Mouse (Mus musculus): ENCODE data around the gene Gas1.

Gas1 gene

GRCm38 (mm10) chr13:60177106-60177796 is at the start of gene Gas1:
Gene Gas1 (minus strand): TSS chr13:60177365.
- in situ Hi-C loops (cut with MboI; ENCODE audit: low pct_unique_long_range_greater_than_20kb in 1 of 2, low sequenced_read_pairs in 2 of 2, unreplicated experiment in 1 of 2): no loop called here

DNA sequence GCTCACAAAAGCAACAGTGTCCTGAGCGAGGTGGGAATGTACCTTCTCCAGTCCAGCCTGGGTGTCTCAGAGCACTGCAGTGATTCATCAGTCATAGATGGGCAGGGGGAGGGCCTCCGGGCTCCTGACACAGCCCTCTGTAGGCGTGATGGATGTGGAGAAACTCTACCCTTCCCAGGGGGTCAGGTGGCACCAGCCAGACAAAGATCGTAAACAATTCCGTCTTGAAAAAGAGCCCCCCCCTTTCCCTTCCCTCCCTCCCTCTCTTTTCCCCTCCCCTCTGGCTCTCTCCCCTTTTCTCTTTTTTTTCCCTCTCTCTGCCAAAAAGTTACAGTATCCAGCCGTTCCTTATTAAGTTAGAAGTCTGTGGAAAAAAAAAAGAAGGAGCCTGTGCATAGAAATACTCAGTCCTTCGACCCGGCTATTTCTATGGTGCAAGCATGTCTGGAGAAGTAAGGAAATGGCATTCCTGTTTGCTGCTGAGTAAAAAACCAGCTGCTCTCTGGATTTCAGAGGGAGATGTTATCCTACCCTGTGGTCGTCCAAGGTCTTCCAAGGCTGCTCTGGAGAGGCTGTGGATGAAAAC is 49.2 kb upstream of the Gas1 start:
- in situ Hi-C loops (cut with MboI; ENCODE audit: low pct_unique_long_range_greater_than_20kb in 1 of 2, low sequenced_read_pairs in 2 of 2, unreplicated experiment in 1 of 2): no loop called here

- in situ Hi-C loops (cut with MboI; ENCODE audit: low pct_unique_long_range_greater_than_20kb in 1 of 2, low sequenced_read_pairs in 2 of 2, unreplicated experiment in 1 of 2): no loop called here
Observed at GRCm38 (mm10) chr13:60225736-60226135, 48.6 kb upstream of the Gas1 start.

- in situ Hi-C loops (cut with MboI; ENCODE audit: low pct_unique_long_range_greater_than_20kb in 1 of 2, low sequenced_read_pairs in 2 of 2, unreplicated experiment in 1 of 2): no loop called here
Observed at GRCm38 (mm10) chr13:60225276-60225675, 48.1 kb upstream of the Gas1 start.

DNA sequence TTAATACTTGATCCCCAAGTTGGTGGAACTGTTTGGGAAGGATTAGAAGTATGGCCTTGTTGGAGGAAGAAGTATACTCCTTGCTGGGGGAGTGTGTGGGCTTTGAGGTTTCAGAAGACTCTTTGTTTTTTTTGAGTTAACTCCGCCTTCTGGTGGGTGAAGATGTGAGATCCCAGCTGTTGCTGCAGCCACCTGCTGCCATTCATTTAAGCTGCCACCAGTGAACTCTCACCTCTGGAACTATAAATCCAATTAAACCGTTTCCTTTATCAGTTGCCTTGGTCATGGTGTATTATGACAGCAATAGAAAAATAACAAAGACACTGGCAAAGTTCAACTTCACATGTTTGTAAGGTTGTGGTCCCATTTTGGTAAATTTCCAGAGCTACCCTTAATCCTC is 46.6 kb upstream of the Gas1 start:
- in situ Hi-C loops (cut with MboI; ENCODE audit: low pct_unique_long_range_greater_than_20kb in 1 of 2, low sequenced_read_pairs in 2 of 2, unreplicated experiment in 1 of 2): no loop called here

- in situ Hi-C loops (cut with MboI; ENCODE audit: low pct_unique_long_range_greater_than_20kb in 1 of 2, low sequenced_read_pairs in 2 of 2, unreplicated experiment in 1 of 2): no loop called here
Observed at GRCm38 (mm10) chr13:60222336-60222735, 45.2 kb upstream of the Gas1 start.

DNA sequence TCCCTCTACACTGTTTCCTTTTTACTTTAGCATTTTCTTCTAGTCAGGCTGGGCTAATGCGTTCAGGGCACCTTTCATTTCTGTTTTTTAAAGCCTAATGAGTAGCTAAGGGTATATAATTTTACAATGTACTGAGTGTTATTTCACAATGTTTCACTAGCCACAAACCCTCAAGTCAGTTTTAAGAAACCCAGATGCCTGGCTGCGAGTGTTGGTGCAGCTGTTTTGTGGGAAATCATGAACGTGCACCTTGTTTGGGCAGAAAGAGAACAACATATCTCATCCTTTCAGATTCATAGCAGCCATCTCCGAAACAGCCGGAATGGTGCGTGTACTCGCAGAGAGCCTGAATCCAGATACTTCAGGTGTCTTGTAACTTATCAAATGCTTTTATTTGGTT is 36.7 kb upstream of the Gas1 start:
- in situ Hi-C loops (cut with MboI; ENCODE audit: low pct_unique_long_range_greater_than_20kb in 1 of 2, low sequenced_read_pairs in 2 of 2, unreplicated experiment in 1 of 2): no loop called here

- in situ Hi-C loops (cut with MboI; ENCODE audit: low pct_unique_long_range_greater_than_20kb in 1 of 2, low sequenced_read_pairs in 2 of 2, unreplicated experiment in 1 of 2): no loop called here
Observed at GRCm38 (mm10) chr13:60207135-60207601, 30.0 kb upstream of the Gas1 start.

GRCm38 (mm10) chr13:60204746-60205145 is 27.6 kb upstream of the Gas1 start:
- in situ Hi-C loops (cut with MboI; ENCODE audit: low pct_unique_long_range_greater_than_20kb in 1 of 2, low sequenced_read_pairs in 2 of 2, unreplicated experiment in 1 of 2): no loop called here

DNA sequence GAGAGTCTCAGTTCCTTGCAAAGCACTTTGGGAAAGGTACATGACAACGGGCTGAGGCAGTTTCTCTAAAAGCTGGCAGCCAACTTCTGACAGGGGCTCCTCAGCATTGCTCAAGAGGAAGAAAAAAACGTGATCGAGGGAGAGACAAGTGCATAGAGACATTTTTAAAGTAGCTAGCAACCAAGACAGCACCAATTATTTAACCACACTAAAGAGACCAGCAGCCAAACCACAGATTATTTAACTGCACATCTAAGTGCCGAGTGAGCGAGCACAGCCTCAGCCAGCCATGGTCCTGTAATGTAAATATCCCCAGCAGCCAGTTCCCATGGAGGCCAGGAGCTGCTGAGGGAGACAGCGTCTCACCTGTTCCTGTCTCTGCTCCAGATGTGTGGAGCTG is 16.1 kb upstream of the Gas1 start:
- in situ Hi-C loops (cut with MboI; ENCODE audit: low pct_unique_long_range_greater_than_20kb in 1 of 2, low sequenced_read_pairs in 2 of 2, unreplicated experiment in 1 of 2): no loop called here

- in situ Hi-C loops (cut with MboI; ENCODE audit: low pct_unique_long_range_greater_than_20kb in 1 of 2, low sequenced_read_pairs in 2 of 2, unreplicated experiment in 1 of 2): no loop called here
Observed at GRCm38 (mm10) chr13:60189923-60190322, 12.8 kb upstream of the Gas1 start.

DNA sequence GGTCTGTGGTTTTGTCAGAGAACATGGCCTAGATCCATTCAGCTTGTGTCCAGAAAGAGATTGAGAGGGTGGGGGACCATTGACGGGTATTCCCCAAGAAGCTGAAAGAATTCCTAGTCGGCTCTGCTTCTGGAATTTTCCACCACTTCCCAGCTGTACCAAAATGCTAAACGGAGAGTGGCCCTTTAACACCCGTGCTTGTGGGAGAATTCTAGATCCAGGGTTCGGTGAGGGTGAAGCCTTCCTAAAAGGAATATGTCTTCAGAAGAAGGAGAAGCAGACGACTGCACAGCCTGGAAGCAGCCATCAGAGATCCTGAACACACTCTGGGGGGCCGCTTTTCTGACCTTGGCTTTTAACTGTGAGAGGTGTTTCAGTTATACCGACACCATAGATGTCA is 11.8 kb upstream of the Gas1 start:
- in situ Hi-C loops (cut with MboI; ENCODE audit: low pct_unique_long_range_greater_than_20kb in 1 of 2, low sequenced_read_pairs in 2 of 2, unreplicated experiment in 1 of 2): no loop called here

DNA sequence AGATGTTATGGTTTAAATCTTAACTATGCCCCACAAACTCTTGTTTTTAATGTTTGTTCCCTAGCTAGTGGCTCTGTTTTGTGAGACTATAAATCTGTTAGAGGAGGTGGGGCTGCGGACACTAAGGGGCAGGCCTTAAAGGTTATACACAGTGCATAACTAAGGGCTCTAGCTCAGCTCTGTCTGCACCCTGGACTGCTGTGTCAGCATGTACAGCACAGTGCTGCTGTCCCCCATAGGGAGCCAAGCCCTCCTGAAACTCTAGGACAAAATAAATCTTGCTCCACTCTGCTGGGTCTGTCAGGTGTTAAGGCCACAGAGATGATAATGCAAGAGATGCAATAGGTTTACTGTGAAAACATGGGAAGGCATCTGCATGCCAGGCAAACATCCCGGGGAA is 10.1 kb upstream of the Gas1 start:
- in situ Hi-C loops (cut with MboI; ENCODE audit: low pct_unique_long_range_greater_than_20kb in 1 of 2, low sequenced_read_pairs in 2 of 2, unreplicated experiment in 1 of 2): no loop called here

DNA sequence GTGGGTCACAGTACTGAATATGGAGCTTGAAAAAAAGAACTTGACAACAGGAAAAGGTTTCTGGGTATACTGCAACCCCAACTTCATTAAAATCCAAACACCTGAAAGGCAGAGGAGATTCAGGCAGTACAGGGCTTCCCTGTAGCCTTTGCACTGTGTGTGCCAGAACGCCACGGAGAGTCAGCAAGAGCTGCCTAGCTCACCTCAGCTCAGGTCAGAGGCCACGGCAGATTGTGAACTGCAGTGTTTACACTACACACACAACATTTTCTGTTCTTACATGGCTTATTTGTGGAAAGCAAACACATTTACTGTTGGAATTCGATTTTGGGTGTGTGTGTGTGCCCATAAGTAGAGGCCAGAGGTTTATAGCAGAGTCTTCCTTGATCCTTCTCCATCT is 5.2 kb upstream of the Gas1 start:
- in situ Hi-C loops (cut with MboI; ENCODE audit: low pct_unique_long_range_greater_than_20kb in 1 of 2, low sequenced_read_pairs in 2 of 2, unreplicated experiment in 1 of 2): no loop called here

DNA sequence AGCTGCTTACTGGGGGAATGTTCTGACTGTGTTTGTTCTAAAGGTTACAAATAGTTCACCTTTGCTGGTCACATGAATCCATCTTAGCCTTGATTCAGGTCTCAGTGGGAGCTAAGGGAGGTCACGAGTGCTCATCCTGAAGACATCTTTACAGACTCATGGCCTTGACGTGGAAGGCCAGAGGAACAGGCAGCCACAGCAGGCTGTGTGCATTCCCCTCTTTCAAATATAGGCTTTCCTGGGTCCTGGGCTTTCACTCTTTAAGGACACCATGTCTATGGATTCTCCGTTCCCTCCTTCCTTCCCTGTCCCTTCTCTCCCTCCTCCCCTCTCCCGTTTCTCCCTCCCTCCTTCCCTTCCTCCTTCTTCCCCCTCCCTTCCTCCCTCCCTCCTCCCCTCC is 2.5 kb upstream of the Gas1 start:
- in situ Hi-C loops (cut with MboI; ENCODE audit: low pct_unique_long_range_greater_than_20kb in 1 of 2, low sequenced_read_pairs in 2 of 2, unreplicated experiment in 1 of 2): no loop called here

DNA sequence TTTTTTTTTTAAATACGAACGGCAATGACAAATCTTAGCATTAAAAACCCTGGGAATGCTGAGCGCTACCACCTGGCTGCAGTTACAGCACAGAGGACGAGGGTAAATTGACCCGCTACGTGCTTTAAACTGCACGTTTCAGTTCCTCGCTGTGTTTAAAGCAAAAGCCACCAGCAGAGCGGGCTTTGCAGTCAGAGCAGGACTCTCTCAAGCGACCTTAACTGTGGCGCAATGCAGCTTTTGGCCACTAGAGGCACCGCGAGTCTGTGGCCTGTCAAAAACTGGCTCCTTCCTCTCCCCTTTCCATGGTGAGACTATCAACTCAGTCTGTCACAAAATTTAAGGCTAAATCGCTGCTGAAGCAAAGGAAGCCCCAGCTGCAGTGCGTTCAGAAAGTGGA is 1.3 kb upstream of the Gas1 start:
- in situ Hi-C loops (cut with MboI; ENCODE audit: low pct_unique_long_range_greater_than_20kb in 1 of 2, low sequenced_read_pairs in 2 of 2, unreplicated experiment in 1 of 2): no loop called here

GRCm38 (mm10) chr13:60177797-60178110 is 589 bp upstream of the Gas1 start:
- in situ Hi-C loops (cut with MboI; ENCODE audit: low pct_unique_long_range_greater_than_20kb in 1 of 2, low sequenced_read_pairs in 2 of 2, unreplicated experiment in 1 of 2): no loop called here

- in situ Hi-C loops (cut with MboI; ENCODE audit: low pct_unique_long_range_greater_than_20kb in 1 of 2, low sequenced_read_pairs in 2 of 2, unreplicated experiment in 1 of 2): no loop called here
Observed at GRCm38 (mm10) chr13:60176776-60177105, 424 bp downstream of the Gas1 start.

- in situ Hi-C loops (cut with MboI; ENCODE audit: low pct_unique_long_range_greater_than_20kb in 1 of 2, low sequenced_read_pairs in 2 of 2, unreplicated experiment in 1 of 2): no loop called here
Observed at GRCm38 (mm10) chr13:60176136-60176775, 909 bp downstream of the Gas1 start.

- in situ Hi-C loops (cut with MboI; ENCODE audit: low pct_unique_long_range_greater_than_20kb in 1 of 2, low sequenced_read_pairs in 2 of 2, unreplicated experiment in 1 of 2): no loop called here
Observed at GRCm38 (mm10) chr13:60175490-60176135, 1.6 kb downstream of the Gas1 start.
